Mouse (Mus musculus): ENCODE measurements at regions not wholly inside any gene's neighbourhood (a gene's known extent, or its start where the extent isn't known, plus 50 kb on each side); places are given as distances from the start of the nearest gene placed in this dataset.

- DNase-seq (ENCODE audit: low spot score in 2 of 2): no peak
Observed at GRCm38 (mm10) chr8:89200301-89200700, 156.3 kb upstream of the Sall1 start.

GRCm38 (mm10) chr8:89185314-89185713 is 141.4 kb upstream of the Sall1 start:
- no peak for DNase-seq (ENCODE audit: low spot score in 2 of 2)

GRCm38 (mm10) chr8:89175631-89176030 is 131.7 kb upstream of the Sall1 start:
- DNase-seq (ENCODE audit: low spot score in 2 of 2): no peak

GRCm38 (mm10) chr8:89171561-89171960 is 127.6 kb upstream of the Sall1 start:
- DNase-seq (ENCODE audit: low spot score in 2 of 2): no peak

GRCm38 (mm10) chr8:89169484-89169883 is 125.5 kb upstream of the Sall1 start:
- DNase-seq (ENCODE audit: low spot score in 2 of 2): no peak

GRCm38 (mm10) chr8:89167026-89167425 is 123.1 kb upstream of the Sall1 start:
- DNase-seq (ENCODE audit: low spot score in 2 of 2): no peak

- no peak for DNase-seq (ENCODE audit: low spot score in 2 of 2)
Observed at GRCm38 (mm10) chr8:89156909-89157308, 112.9 kb upstream of the Sall1 start.

GRCm38 (mm10) chr8:89153605-89154004 is 109.6 kb upstream of the Sall1 start:
- no peak for DNase-seq (ENCODE audit: low spot score in 2 of 2)

GRCm38 (mm10) chr8:89152867-89153595 is 109.1 kb upstream of the Sall1 start:
- DNase-seq (ENCODE audit: low spot score in 2 of 2): no peak

GRCm38 (mm10) chr8:89152331-89152730 is 108.4 kb upstream of the Sall1 start:
- DNase-seq (ENCODE audit: low spot score in 2 of 2): no peak

GRCm38 (mm10) chr8:89150952-89151351 is 107.0 kb upstream of the Sall1 start:
- DNase-seq (ENCODE audit: low spot score in 2 of 2): no peak

GRCm38 (mm10) chr8:89141529-89142235 is 97.7 kb upstream of the Sall1 start:
- DNase-seq (ENCODE audit: low spot score in 2 of 2): no peak

- no peak for DNase-seq (ENCODE audit: low spot score in 2 of 2)
Observed at GRCm38 (mm10) chr8:89139876-89140275, 95.9 kb upstream of the Sall1 start.

GRCm38 (mm10) chr8:89138416-89139125 is 94.6 kb upstream of the Sall1 start:
- no peak for DNase-seq (ENCODE audit: low spot score in 2 of 2)

GRCm38 (mm10) chr8:89134581-89135484 is 90.9 kb upstream of the Sall1 start:
- peak in 1 of 2 experiments; percentile 7 for DNase-seq (ENCODE audit: low spot score in 2 of 2)

- DNase-seq (ENCODE audit: low spot score in 2 of 2): no peak
Observed at GRCm38 (mm10) chr8:89134058-89134457, 90.1 kb upstream of the Sall1 start.

- DNase-seq (ENCODE audit: low spot score in 2 of 2): no peak
Observed at GRCm38 (mm10) chr8:89121051-89121450, 77.1 kb upstream of the Sall1 start.

GRCm38 (mm10) chr8:89107895-89108660 is 64.1 kb upstream of the Sall1 start:
- DNase-seq (ENCODE audit: low spot score in 2 of 2): no peak

GRCm38 (mm10) chr8:89106346-89106745 is 62.4 kb upstream of the Sall1 start:
- DNase-seq (ENCODE audit: low spot score in 2 of 2): no peak

- no peak for DNase-seq (ENCODE audit: low spot score in 2 of 2)
Observed at GRCm38 (mm10) chr8:89097396-89097795, 53.4 kb upstream of the Sall1 start.

All from frontal cortex, postnatal 14 days (tissue).